ENCODE assay signal across 15 mouse cellular contexts in the genomic region with DNA sequence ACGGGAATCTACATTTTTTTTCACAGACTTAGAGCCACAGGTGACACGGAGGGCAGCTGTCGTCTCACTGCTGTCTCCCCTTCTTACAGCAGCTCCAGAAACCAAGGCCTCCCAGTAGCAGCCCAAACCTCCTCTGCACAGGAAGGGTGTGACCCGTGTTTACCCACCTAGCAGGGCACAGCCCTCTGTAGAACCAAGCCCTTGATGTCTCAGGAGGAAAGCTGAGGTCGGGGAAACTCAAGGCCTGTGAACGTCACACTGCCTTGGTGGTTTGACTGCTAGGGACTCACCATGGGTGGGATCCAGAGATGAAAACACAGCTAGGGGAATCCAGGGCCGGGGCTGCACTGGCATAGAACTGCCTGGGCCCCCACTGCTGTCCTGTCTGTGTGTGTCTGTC. TPM values are rescaled to one million over a fixed set of nuclear protein-coding genes. Genes with fewer than 3 reads are reported as not detected.
DNase-seq lines count a peak whose midpoint lies in the region; ATAC-seq lines count a peak whose summit lies in the region.
"Had no signal": no experiment of that assay in that cellular context is flagged by ENCODE, and none has a peak within 500 bp of the region (broad histone marks: within the 10 kb centered on the region; RNA-seq: fewer than 3 reads in every experiment).

No protein-coding gene starts in this region.

- 0 out of 2 replicates have a peak, but pooled peaks cover 3% of the 10 kb centered on the region for H3K9me3 ChIP-seq in midbrain, embryonic 10.5 days (replicated peaks)
- no peaks in the 10 kb centered on the region for H3K9me3 ChIP-seq in midbrain, embryonic 13.5 days
- no peaks in the 10 kb centered on the region for H3K9me3 ChIP-seq in embryonic facial prominence, embryonic 10.5 days
- H3K9me3 ChIP-seq: embryonic facial prominence, embryonic 15.5 days; limb, embryonic 13.5 days; midbrain, embryonic 12.5 days had no signal

- no peak overlapping the region for H3K4me3 ChIP-seq in midbrain, embryonic 10.5 days
- no peak overlapping the region for H3K4me3 ChIP-seq in midbrain, embryonic 13.5 days (replicated peaks)
- no peak overlapping the region for H3K4me3 ChIP-seq in embryonic facial prominence, embryonic 10.5 days
- H3K4me3 ChIP-seq: embryonic facial prominence, embryonic 15.5 days; limb, embryonic 13.5 days; midbrain, embryonic 12.5 days had no signal

- no peaks in the 10 kb centered on the region for H3K27me3 ChIP-seq in midbrain, embryonic 10.5 days (ENCODE audit: low read depth, poor library complexity, severe bottlenecking)
- H3K27me3 ChIP-seq in midbrain, embryonic 13.5 days, result no peaks in the 10 kb centered on the region
- H3K27me3 ChIP-seq in splenic B cell, adult 2 months (ENCODE audit: control insufficient read depth, insufficient read depth, low read length, poor library complexity, severe bottlenecking), result no peaks in the 10 kb centered on the region
- H3K27me3 ChIP-seq in embryonic facial prominence, embryonic 10.5 days (replicated peaks; ENCODE audit: low read depth, poor library complexity, severe bottlenecking), result no peaks in the 10 kb centered on the region
- H3K27me3 ChIP-seq: embryonic facial prominence, embryonic 15.5 days; midbrain, embryonic 12.5 days had no signal

- DNase-seq in midbrain, embryonic 10.5 days (ENCODE audit: low spot score), result no peak
- DNase-seq in lung, postnatal 36 days, result peak; percentile 55
- peak; percentile 80 for DNase-seq in splenic B cell, adult 2 months (ENCODE audit: low read depth, low spot score)
- no peak for DNase-seq in embryonic facial prominence, embryonic 10.5 days (ENCODE audit: low spot score)
- no peak for DNase-seq in cerebellum, postnatal 14 days
- no peak for DNase-seq in retina, postnatal 1 day
- DNase-seq: adrenal gland, adult 8-10 months; cerebellum, adult 11 months; kidney, adult 11 months; layer of hippocampus, adult 9-11 months had no signal

- WGBS in midbrain, embryonic 10.5 days, result 84% methylated on average over 7 of the region's 7 CpGs
- 81% methylated on average over 7 of the region's 7 CpGs for WGBS in midbrain, embryonic 13.5 days
- 80% methylated on average over 7 of the region's 7 CpGs for WGBS in embryonic facial prominence, embryonic 10.5 days

- ATAC-seq in midbrain, embryonic 13.5 days, result no peak

- H3K36me3 ChIP-seq in midbrain, embryonic 10.5 days, result no peaks in the 10 kb centered on the region
- H3K36me3 ChIP-seq in midbrain, embryonic 13.5 days, result no peaks in the 10 kb centered on the region
- H3K36me3 ChIP-seq in splenic B cell, adult 2 months (ENCODE audit: control insufficient read depth, insufficient read depth, low read length, poor library complexity, severe bottlenecking), result no peaks in the 10 kb centered on the region
- no peaks in the 10 kb centered on the region for H3K36me3 ChIP-seq in embryonic facial prominence, embryonic 10.5 days (replicated peaks)
- H3K36me3 ChIP-seq: embryonic facial prominence, embryonic 15.5 days; limb, embryonic 13.5 days; midbrain, embryonic 12.5 days had no signal

- H3K9ac ChIP-seq in midbrain, embryonic 13.5 days (replicated peaks), result no peak overlapping the region
- H3K9ac ChIP-seq: embryonic facial prominence, embryonic 15.5 days; limb, embryonic 13.5 days; midbrain, embryonic 12.5 days had no signal

- H3K27ac ChIP-seq in midbrain, embryonic 10.5 days (replicated peaks), result peak overlapping the region; percentile 39; the same call in 1 of the 2 replicates
- no peak overlapping the region for H3K27ac ChIP-seq in midbrain, embryonic 13.5 days
- H3K27ac ChIP-seq in embryonic facial prominence, embryonic 10.5 days (replicated peaks), result no peak overlapping the region
- H3K27ac ChIP-seq: embryonic facial prominence, embryonic 15.5 days; limb, embryonic 13.5 days; midbrain, embryonic 12.5 days had no signal

- no peak overlapping the region for H3K4me2 ChIP-seq in midbrain, embryonic 13.5 days (replicated peaks)
- H3K4me2 ChIP-seq: embryonic facial prominence, embryonic 15.5 days; limb, embryonic 13.5 days; midbrain, embryonic 12.5 days had no signal

- peaks cover 7% of the 10 kb centered on the region for H3K4me1 ChIP-seq in midbrain, embryonic 10.5 days
- peaks cover 5% of the 10 kb centered on the region; the same call in 1 of the 2 replicates for H3K4me1 ChIP-seq in midbrain, embryonic 13.5 days (replicated peaks)
- H3K4me1 ChIP-seq in embryonic facial prominence, embryonic 10.5 days, result peaks cover 31% of the 10 kb centered on the region
- H3K4me1 ChIP-seq: midbrain, embryonic 12.5 days had no signal

RNA-seq across cellular contexts. Expression of a gene that starts 9.0 kb away (rescaled TPM):
- 27.4 and 28.9 TPM in 2 replicates for polyA plus RNA-seq in midbrain, embryonic 10.5 days (2016; fragmentation: Nextera tagmentation; extraction: Ambion mirVana)
- 20.6 and 21.7 TPM in 2 replicates for polyA plus RNA-seq in midbrain, embryonic 13.5 days (2015; fragmentation: Nextera tagmentation; extraction: Ambion mirVana)
- 26.3 and 27.3 TPM in 2 replicates for polyA plus RNA-seq in embryonic facial prominence, embryonic 10.5 days (2016; fragmentation: Nextera tagmentation; extraction: Ambion mirVana)

RNA-seq across cellular contexts. Expression of a gene that starts 19.3 kb away (rescaled TPM):
- polyA plus RNA-seq in midbrain, embryonic 10.5 days (2016; fragmentation: Nextera tagmentation; extraction: Ambion mirVana), result 0.68 and 1.4 TPM in 2 replicates
- 2.2 and 3.1 TPM in 2 replicates for polyA plus RNA-seq in midbrain, embryonic 13.5 days (2015; fragmentation: Nextera tagmentation; extraction: Ambion mirVana)
- polyA plus RNA-seq in embryonic facial prominence, embryonic 10.5 days (2016; fragmentation: Nextera tagmentation; extraction: Ambion mirVana), result 0.24 and 0.70 TPM in 2 replicates
- polyA plus RNA-seq: heart, embryonic 14.5 days; limb, embryonic 13.5 days had no signal

Comparison
In these comparisons a context has a peak if more than half of its experiments do, and no peak if none do; other contexts are left out.
1. DNase-seq: peak in lung, postnatal 36 days (single experiment) and splenic B cell, adult 2 months (single experiment); none in midbrain, embryonic 10.5 days (single experiment), embryonic facial prominence, embryonic 10.5 days (single experiment), cerebellum, postnatal 14 days (0 of 2) and retina, postnatal 1 day (single experiment).